Mouse (Mus musculus): ENCODE measurements around the gene Necap2. TPM values are rescaled to one million over a fixed set of nuclear protein-coding genes. Genes with fewer than 3 reads are reported as not detected.

Gene Necap2
- polyA plus RNA-seq (2015; fragmentation: Nextera tagmentation; extraction: Ambion mirVana): 44.9 and 48.0 TPM in 2 replicates

- no peaks in the 10 kb centered on the region for H3K9me3 ChIP-seq (replicated peaks)
- H3K4me1 ChIP-seq: peaks cover 23% of the 10 kb centered on the region
- peak within 1 kb of the TSS; percentile 94 for H3K4me3 ChIP-seq
- peak within 1 kb of the TSS; percentile 88 for H3K4me2 ChIP-seq
- H3K27ac ChIP-seq: no peak within 1 kb of the TSS
- under 1% methylated on average over 67 of the region's 67 CpGs for WGBS
- peak; percentile 95 for ATAC-seq
- H3K36me3 ChIP-seq (ENCODE audit: poor library complexity, severe bottlenecking): peaks cover 21% of the 10 kb centered on the region
- no peaks in the 10 kb centered on the region for H3K27me3 ChIP-seq
- H3K9ac ChIP-seq: peak within 1 kb of the TSS; percentile 90
Measured at GRCm38 (mm10) chr4:141077681-141078509, at the start of gene Necap2. Gene Necap2 (minus strand): TSS chr4:141078357.

- no peak overlapping the region for H3K4me3 ChIP-seq
- no peak overlapping the region for H3K4me2 ChIP-seq
- WGBS: 30% methylated on average over 1 of the region's 1 CpGs
- H3K27ac ChIP-seq: no peak overlapping the region
- no peak for ATAC-seq
- no peaks in the 10 kb centered on the region for H3K9me3 ChIP-seq (replicated peaks)
- peaks cover 14% of the 10 kb centered on the region for H3K36me3 ChIP-seq (ENCODE audit: poor library complexity, severe bottlenecking)
- no peaks in the 10 kb centered on the region for H3K27me3 ChIP-seq
- no peak overlapping the region for H3K9ac ChIP-seq
- H3K4me1 ChIP-seq: peaks cover 20% of the 10 kb centered on the region; the same call in 1 of the 2 replicates
Measured at GRCm38 (mm10) chr4:141123065-141123464, 44.9 kb upstream of the Necap2 start.

DNA sequence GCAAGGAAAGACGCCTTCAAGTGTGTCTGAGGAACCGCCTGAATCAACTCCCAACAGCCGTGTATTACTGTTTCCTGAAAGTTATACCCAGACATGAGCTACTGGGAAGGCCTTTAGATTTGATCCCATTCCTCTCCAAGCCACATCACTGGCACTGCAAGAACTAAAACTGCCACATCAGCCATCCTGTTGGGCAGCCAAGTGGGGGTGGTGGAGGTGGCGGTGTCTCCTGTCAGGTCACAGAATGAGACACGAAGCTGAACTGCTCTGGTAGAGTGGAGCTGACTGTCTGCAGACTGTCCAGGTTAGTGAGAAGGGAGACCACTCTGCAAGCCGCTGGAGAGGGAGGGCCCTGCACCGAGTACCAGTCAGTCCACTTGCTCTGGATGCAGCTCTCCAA lies 44.5 kb upstream of the Necap2 start:
- WGBS: 86% methylated on average over 7 of the region's 7 CpGs
- H3K27ac ChIP-seq: no peak overlapping the region

GRCm38 (mm10) chr4:141120700-141121099 lies 42.5 kb upstream of the Necap2 start:
- 0 out of 2 replicates have a peak overlapping the region, but pooled peaks have one; percentile 12 for H3K9ac ChIP-seq
- no peaks in the 10 kb centered on the region for H3K9me3 ChIP-seq (replicated peaks)
- H3K4me3 ChIP-seq: no peak overlapping the region
- H3K27ac ChIP-seq: no peak overlapping the region
- peaks cover 20% of the 10 kb centered on the region; the same call in 1 of the 2 replicates for H3K4me1 ChIP-seq
- peak; percentile 71 for ATAC-seq
- H3K27me3 ChIP-seq: no peaks in the 10 kb centered on the region
- WGBS: 20% methylated on average over 11 of the region's 11 CpGs
- peaks cover 29% of the 10 kb centered on the region for H3K36me3 ChIP-seq (ENCODE audit: poor library complexity, severe bottlenecking)
- no peak overlapping the region for H3K4me2 ChIP-seq

More for the DNA sequence above, 44.5 kb upstream of the Necap2 start:
- no peaks in the 10 kb centered on the region for H3K27me3 ChIP-seq
- no peak overlapping the region for H3K4me3 ChIP-seq
- H3K4me2 ChIP-seq: no peak overlapping the region
- no peaks in the 10 kb centered on the region for H3K9me3 ChIP-seq (replicated peaks)
- peaks cover 20% of the 10 kb centered on the region; the same call in 1 of the 2 replicates for H3K4me1 ChIP-seq
- H3K36me3 ChIP-seq (ENCODE audit: poor library complexity, severe bottlenecking): peaks cover 18% of the 10 kb centered on the region
- H3K9ac ChIP-seq: no peak overlapping the region
- ATAC-seq: no peak

- no peaks in the 10 kb centered on the region for H3K9me3 ChIP-seq (replicated peaks)
- peaks cover 48% of the 10 kb centered on the region for H3K36me3 ChIP-seq (ENCODE audit: poor library complexity, severe bottlenecking)
- H3K4me2 ChIP-seq: no peak overlapping the region
- H3K9ac ChIP-seq: no peak overlapping the region
- H3K27ac ChIP-seq: no peak overlapping the region
- H3K4me1 ChIP-seq: peaks cover 18% of the 10 kb centered on the region; the same call in 1 of the 2 replicates
- H3K27me3 ChIP-seq: no peaks in the 10 kb centered on the region
- ATAC-seq: no peak
- no peak overlapping the region for H3K4me3 ChIP-seq
- 89% methylated on average over 4 of the region's 4 CpGs for WGBS
Measured at GRCm38 (mm10) chr4:141118691-141119090, 40.5 kb upstream of the Necap2 start.

- peaks cover 6% of the 10 kb centered on the region; the same call in 1 of the 2 replicates for H3K4me1 ChIP-seq
- no peak overlapping the region for H3K4me3 ChIP-seq
- H3K9me3 ChIP-seq (replicated peaks): no peaks in the 10 kb centered on the region
- no peak for ATAC-seq
- H3K27me3 ChIP-seq: no peaks in the 10 kb centered on the region
- H3K27ac ChIP-seq: no peak overlapping the region
- no peak overlapping the region for H3K4me2 ChIP-seq
- H3K9ac ChIP-seq: no peak overlapping the region
- 73% methylated on average over 8 of the region's 8 CpGs for WGBS
- H3K36me3 ChIP-seq (ENCODE audit: poor library complexity, severe bottlenecking): peaks cover 81% of the 10 kb centered on the region
Measured at GRCm38 (mm10) chr4:141115398-141115797, 37.2 kb upstream of the Necap2 start.

- WGBS: 89% methylated on average over 6 of the region's 6 CpGs
- Histone ChIP-seq H3K27me3 (no peaks in the 10 kb centered on the region), H3K9ac (no peak overlapping the region), H3K27ac (no peak overlapping the region), H3K9me3 (replicated peaks) (no peaks in the 10 kb centered on the region), H3K4me2 (no peak overlapping the region), H3K4me1 (0 out of 2 replicates have a peak, but pooled peaks cover 6% of the 10 kb centered on the region), H3K4me3 (no peak overlapping the region), H3K36me3 (ENCODE audit: poor library complexity, severe bottlenecking) (peaks cover 85% of the 10 kb centered on the region)
- ATAC-seq: no peak
Measured at GRCm38 (mm10) chr4:141114521-141114981, 36.4 kb upstream of the Necap2 start.

- H3K27ac ChIP-seq: no peak overlapping the region
- WGBS: 81% methylated on average over 7 of the region's 7 CpGs
- H3K9me3 ChIP-seq (replicated peaks): no peaks in the 10 kb centered on the region
- no peaks in the 10 kb centered on the region for H3K27me3 ChIP-seq
- H3K4me1 ChIP-seq: 0 out of 2 replicates have a peak, but pooled peaks cover 3% of the 10 kb centered on the region
- peaks cover 85% of the 10 kb centered on the region for H3K36me3 ChIP-seq (ENCODE audit: poor library complexity, severe bottlenecking)
- no peak for ATAC-seq
- no peak overlapping the region for H3K9ac ChIP-seq
- no peak overlapping the region for H3K4me3 ChIP-seq
- H3K4me2 ChIP-seq: no peak overlapping the region
Measured at GRCm38 (mm10) chr4:141113831-141114230, 35.7 kb upstream of the Necap2 start.

DNA sequence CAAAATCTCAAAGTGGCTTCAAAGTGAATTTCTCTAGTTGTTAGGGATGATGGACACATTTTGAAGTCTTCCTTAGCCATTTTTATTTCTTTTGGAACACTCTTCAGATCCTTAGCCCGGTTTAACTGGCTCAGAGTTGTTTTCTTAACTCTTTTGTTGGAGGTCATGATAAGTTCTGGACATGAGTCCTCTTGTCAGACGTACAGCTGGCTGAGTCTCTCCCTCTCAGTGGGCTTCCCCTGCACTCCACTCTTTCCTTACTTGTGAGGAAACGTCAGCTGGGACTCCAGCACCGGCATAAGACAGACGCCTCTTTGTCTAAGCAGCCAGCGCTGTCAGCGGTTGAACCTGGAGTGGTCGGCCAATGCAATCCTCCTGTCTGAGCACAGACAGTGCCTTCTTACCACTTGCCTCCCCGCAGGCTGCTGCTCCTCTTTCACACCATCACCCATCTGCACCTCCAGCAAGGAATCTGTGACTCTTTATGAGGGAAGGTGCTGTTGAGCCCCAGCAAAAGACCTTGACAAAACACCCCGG lies 30.1 kb upstream of the Necap2 start:
- H3K4me1 ChIP-seq: no peaks in the 10 kb centered on the region
- no peak overlapping the region; the same call in 1 of the 2 replicates for H3K27ac ChIP-seq
- no peak overlapping the region for H3K9ac ChIP-seq
- no peak overlapping the region for H3K4me3 ChIP-seq
- H3K9me3 ChIP-seq (replicated peaks): no peaks in the 10 kb centered on the region
- peaks cover 32% of the 10 kb centered on the region for H3K36me3 ChIP-seq (ENCODE audit: poor library complexity, severe bottlenecking)
- WGBS: 55% methylated on average over 10 of the region's 10 CpGs
- no peak for ATAC-seq
- no peak overlapping the region for H3K4me2 ChIP-seq
- H3K27me3 ChIP-seq: no peaks in the 10 kb centered on the region

DNA sequence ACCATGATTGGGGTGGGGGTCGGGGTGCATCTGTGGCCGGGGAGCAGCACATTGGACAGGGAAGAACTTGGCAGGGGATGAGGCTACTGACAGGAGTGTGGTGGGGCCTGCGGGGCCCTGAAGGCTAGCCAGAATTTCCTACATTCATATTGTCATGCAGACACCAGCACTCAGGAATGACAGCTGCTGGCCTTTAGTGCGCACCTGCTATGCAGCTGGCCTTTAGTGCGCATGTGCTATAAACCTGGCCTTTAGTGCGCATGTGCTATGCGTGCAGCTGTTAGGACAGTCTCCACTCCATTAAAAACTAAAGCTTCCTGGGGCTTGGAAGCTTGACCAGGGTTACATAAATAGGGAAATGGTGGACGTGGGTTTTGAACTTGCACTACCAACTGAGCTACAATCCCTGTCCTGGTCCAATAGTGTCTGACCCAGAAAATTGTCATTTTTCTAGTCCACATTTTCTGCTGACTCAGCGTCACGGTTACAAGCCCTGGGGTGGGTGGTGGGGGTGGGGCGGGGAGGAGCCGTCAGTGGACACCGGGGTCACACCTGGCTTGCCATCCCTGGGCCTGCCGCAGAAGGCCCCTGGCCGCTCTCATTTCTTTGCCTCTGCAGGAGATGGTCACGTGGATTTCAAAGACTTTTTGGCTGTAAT lies 28.5 kb upstream of the Necap2 start:
- Histone ChIP-seq H3K4me1 (no peaks in the 10 kb centered on the region), H3K27me3 (no peaks in the 10 kb centered on the region), H3K9ac (no peak overlapping the region), H3K4me2 (no peak overlapping the region), H3K9me3 (replicated peaks) (no peaks in the 10 kb centered on the region), H3K36me3 (ENCODE audit: poor library complexity, severe bottlenecking) (peaks cover 16% of the 10 kb centered on the region), H3K27ac (no peak overlapping the region), H3K4me3 (no peak overlapping the region)
- ATAC-seq: no peak
- 83% methylated on average over 16 of the region's 16 CpGs for WGBS

- Histone ChIP-seq H3K4me1 (0 out of 2 replicates have a peak, but pooled peaks cover under 1% of the 10 kb centered on the region), H3K9me3 (replicated peaks) (no peaks in the 10 kb centered on the region), H3K4me3 (no peak overlapping the region), H3K36me3 (ENCODE audit: poor library complexity, severe bottlenecking) (no peaks in the 10 kb centered on the region), H3K4me2 (no peak overlapping the region), H3K9ac (no peak overlapping the region), H3K27ac (no peak overlapping the region), H3K27me3 (no peaks in the 10 kb centered on the region)
- ATAC-seq: no peak
- 75% methylated on average over 6 of the region's 6 CpGs for WGBS
Measured at GRCm38 (mm10) chr4:141101855-141102254, 23.7 kb upstream of the Necap2 start.

DNA sequence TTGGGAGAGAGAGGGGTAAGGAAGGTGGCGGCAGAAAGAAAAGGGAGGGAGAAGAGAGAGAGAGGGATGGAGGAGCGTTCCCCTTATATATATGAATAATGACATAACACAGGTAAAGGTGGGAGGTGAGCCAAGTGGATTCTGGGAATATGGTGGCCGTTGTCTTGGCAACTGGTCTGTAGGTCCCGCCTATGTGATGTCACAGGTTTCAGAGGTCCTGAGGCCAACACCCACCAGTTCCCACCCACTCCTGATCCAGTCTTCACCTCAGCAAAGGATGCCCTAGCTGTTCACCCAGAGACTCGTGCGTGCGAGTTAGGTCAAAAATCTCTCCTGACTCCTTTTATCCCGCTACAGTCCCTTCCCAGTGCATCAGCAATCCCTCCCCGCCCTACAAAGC lies 23.1 kb upstream of the Necap2 start:
- ATAC-seq: no peak

More for the DNA sequence above, 23.1 kb upstream of the Necap2 start:
- H3K4me1 ChIP-seq: 0 out of 2 replicates have a peak, but pooled peaks cover 3% of the 10 kb centered on the region
- H3K27me3 ChIP-seq: no peaks in the 10 kb centered on the region
- H3K9me3 ChIP-seq (replicated peaks): no peaks in the 10 kb centered on the region
- 93% methylated on average over 9 of the region's 9 CpGs for WGBS
- H3K27ac ChIP-seq: no peak overlapping the region
- H3K9ac ChIP-seq: no peak overlapping the region
- no peaks in the 10 kb centered on the region for H3K36me3 ChIP-seq (ENCODE audit: poor library complexity, severe bottlenecking)
- H3K4me2 ChIP-seq: no peak overlapping the region
- H3K4me3 ChIP-seq: no peak overlapping the region

Measured in forebrain, embryonic 13.5 days (tissue).